Mouse (Mus musculus): ENCODE measurements at regions not wholly inside any gene's neighbourhood (a gene's known extent, or its start where the extent isn't known, plus 50 kb on each side); places are given as distances from the start of the nearest gene placed in this dataset.

GRCm38 (mm10) chr13:53598050-53598449 lies 125.2 kb upstream of the Msx2 start:
- DNase-seq (ENCODE audit: inconsistent age in 2 of 2, low spot score in 1 of 2): no peak

- no peak for DNase-seq (ENCODE audit: inconsistent age in 2 of 2, low spot score in 1 of 2)
Observed at GRCm38 (mm10) chr13:53596871-53597800, 124.3 kb upstream of the Msx2 start.

DNA sequence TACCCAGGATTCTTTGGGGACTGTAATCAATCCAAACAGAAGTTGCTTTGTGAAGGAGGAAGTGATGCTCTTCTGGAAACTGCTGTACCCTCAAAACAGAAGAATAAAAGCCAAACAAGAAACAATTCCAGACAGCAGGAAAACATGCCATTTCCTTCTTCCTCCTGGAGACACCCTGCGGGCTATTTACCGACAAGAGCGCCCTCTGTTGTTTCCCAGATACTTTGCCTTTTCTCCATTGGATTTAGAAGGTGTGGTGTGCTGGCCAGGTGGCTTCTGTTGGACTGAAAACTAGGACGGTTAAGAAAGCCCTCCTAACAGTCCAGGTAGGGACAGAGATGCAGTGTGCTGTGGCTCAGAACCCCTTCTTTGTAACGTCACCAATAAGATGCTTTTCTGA lies 119.9 kb upstream of the Msx2 start:
- peak; percentile 31 to 72 for DNase-seq (ENCODE audit: inconsistent age in 2 of 2, low spot score in 1 of 2)

DNA sequence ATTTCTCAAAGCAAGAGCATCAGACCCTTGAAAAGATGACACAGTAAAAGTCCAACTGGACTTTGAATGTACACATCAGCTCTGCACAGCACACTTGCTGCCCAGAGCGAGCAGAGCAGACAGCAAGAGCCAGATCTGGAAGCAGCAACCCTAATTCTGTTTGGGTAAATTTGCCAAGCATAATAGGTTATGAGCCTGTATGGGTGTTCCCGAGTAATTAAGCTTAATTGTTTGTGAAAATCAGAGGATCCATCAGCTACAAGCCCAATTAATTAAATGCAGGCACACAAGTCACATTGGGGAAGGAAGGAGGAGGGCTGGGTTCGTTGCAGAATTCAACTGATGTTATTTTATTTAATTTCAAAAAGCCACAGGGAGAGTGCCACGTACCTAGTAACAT lies 113.9 kb upstream of the Msx2 start:
- peak in 1 of 2 experiments; percentile 35 for DNase-seq (ENCODE audit: inconsistent age in 2 of 2, low spot score in 1 of 2)

DNA sequence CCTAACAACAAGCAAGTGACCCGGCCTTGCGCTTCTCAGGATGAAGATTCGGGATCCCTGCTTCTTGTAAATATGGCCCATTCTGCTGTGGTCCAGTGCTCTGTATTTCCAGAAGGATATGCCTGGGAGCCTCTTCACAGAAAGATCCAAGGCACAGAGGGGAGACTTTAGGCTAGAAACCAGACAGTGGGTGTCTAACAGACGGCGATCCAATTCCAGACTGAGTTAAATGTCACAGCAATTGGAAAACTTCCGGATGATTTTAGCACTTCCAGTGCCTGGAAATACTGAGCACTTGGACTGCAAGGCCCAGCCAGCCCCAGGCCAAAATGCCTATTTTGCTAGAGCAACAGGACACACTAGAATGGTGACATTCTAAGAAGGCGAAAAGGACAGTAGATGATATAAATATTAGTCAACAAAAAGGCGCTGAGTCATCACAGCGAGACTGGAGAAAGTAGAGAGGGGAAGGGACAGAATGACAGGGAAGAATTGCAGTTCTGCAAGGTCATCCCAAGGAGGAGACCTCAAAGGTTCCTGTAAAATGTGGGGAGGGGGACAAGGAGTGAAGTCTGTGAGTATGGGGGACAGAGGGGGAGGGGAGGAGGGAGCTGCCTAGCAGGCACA lies 111.7 kb upstream of the Msx2 start:
- DNase-seq (ENCODE audit: inconsistent age in 2 of 2, low spot score in 1 of 2): peak in 1 of 2 experiments; percentile 57

DNA sequence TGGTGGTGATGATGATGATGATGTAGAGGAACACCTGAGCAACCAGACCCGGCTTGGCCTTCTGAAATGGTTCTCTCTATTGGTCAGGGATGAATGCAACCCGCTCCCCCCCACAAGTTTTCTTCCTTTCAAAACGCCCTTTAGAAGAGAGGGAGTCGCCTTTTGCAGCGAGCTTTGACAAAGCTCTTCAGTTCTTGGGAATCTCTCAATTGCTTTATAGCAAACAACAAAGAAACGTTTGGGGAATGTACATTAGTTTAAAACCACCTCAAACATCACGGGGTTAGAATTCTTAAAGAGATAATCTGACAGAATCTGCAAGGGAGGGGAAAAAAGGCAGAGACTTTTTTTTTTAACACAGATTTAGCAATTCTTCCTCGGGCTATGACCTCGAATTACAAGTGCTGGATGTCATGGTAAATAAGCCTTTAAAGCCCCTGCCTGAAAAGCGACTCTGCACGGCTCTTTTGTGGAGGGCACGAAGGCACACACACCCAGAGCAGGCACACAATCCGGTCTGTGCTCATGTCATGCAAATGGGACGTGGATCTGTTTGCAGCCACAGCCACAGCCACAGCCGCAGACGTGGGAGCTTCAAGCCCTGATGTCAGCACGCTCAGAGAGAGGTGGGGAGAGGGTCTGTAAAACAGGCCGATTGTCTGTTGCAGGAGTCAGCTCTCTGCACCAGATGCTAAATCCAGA lies 81.2 kb upstream of the Msx2 start:
- no peak for DNase-seq (ENCODE audit: inconsistent age in 2 of 2, low spot score in 1 of 2)

DNA sequence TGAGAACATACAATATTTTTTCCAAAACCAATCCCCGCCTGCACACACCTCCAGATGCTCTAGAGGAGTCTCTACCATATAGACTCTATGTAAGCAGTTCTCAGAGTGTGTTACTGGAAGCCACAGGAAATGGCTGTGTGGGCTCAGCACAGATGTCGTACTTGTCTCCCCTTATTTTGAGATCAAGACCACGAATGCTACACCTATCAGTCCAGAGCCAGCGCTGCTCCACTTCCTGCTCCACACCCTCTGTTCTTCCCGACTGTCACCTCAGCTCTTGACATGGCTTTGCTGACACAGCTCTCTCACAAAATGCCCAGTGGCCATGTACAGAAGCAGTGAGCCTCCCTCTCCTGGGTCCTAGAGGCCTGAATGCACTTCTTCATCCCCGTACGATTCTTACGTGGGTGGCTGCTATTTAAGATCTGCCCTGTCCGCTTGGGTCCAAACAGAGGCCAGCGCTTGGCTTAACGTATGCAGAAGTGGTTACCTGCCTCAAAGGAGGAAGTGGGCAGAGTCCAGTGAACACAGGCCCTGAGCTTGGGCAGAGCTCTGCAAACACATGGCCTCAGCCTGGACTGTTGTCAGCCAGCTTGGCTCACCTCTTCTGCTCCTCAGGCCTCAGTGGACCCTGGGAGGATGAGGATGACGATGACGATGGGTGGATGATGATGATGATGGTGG lies 80.5 kb upstream of the Msx2 start:
- no peak for DNase-seq (ENCODE audit: inconsistent age in 2 of 2, low spot score in 1 of 2)

GRCm38 (mm10) chr13:53548396-53548795 lies 75.5 kb upstream of the Msx2 start:
- DNase-seq (ENCODE audit: inconsistent age in 2 of 2, low spot score in 1 of 2): peak; percentile 56 to 83

DNA sequence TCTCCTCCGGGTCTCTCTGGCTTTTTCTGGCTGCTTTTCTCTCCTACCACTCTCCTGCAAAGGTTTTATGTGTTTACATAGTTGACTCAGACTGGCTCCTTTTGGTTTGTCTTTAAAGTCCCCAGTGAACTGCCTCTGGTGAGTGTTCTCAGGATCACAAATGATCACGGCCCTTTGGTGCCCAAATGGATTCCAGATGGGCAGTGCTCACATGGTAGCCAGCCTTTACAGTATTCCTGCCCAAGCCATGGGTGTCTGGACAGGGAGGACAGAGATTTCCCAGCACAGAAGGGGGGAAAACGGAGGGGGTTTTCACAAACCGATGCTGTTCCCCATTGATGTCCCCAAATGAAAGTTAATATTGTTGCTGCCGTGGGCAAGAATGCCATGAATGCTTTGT lies 70.4 kb upstream of the Msx2 start:
- no peak for DNase-seq (ENCODE audit: inconsistent age in 2 of 2, low spot score in 1 of 2)

GRCm38 (mm10) chr13:53539797-53540196 lies 66.9 kb upstream of the Msx2 start:
- DNase-seq (ENCODE audit: inconsistent age in 2 of 2, low spot score in 1 of 2): no peak

GRCm38 (mm10) chr13:53537937-53538336 lies 65.1 kb upstream of the Msx2 start:
- peak; percentile 25 to 58 for DNase-seq (ENCODE audit: inconsistent age in 2 of 2, low spot score in 1 of 2)

DNA sequence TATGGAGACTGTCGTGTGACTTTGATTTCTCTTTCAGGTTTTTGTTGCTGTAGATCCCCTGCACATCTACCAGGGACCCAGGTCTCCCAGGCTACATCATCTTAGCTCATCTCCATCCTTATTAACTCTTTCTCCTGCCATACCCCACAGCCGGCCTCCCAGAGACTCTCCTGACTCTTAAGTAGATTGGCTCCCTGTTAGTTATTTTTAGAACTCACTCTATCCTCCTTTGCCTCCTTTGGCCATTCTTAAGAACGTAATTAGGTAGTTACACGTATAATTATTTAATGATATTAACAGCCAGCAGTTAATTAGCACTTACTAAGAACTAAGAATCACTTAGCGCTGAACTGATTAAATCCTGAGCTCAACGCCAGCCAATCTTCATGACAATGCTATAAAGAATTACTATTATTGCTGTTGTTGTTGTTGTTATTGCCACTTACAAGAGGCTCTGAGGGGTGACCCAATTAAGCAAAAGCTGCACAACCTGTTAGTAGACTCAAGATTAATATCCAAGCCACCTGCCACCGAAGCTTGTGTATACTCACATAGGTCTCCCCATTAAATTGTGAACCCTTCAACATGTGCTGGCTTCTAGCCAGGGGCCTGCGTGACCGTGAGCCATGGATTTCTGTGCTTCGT lies 63.0 kb upstream of the Msx2 start:
- no peak for DNase-seq (ENCODE audit: inconsistent age in 2 of 2, low spot score in 1 of 2)

DNA sequence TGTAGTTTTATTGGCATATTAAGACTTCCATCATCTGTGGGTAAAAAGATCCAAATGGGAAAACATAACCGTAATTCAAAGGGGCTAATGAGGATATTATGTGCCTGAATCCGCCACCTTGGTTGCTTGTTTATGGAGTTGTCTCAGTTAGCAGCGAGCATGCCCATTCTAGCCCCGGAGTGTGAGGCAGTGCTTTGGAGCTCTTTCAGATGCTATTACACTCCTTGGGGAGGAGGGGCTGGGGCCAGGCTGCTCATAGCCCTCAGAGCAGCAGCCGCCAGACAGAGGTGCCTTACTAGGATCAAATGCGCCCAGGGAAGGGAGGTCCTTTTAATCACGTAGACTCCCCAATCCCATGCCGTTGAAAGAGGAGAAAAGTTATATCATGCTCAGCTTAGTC lies 60.9 kb upstream of the Msx2 start:
- no peak for DNase-seq (ENCODE audit: inconsistent age in 2 of 2, low spot score in 1 of 2)

DNA sequence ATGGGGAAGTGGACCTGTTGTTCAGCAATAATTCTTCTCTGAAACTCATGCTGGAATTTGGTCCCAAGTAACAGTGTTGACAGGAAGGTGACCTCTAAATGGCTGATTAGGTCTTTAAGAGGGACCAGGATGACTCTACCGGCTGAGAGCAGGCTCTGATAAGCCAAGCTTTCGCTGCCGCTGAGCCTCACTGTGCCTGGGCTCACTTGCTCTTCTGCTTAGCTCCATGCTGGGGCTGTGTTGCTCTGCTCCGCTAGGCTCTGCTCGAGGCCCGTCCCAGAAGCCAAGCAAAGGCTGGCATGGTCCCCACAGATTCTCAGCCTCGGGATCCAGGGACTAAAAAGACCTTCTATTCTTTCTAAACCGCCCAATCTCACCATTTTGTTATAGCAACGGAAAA lies 54.0 kb upstream of the Msx2 start:
- DNase-seq (ENCODE audit: inconsistent age in 2 of 2, low spot score in 1 of 2): no peak

- DNase-seq (ENCODE audit: inconsistent age in 2 of 2, low spot score in 1 of 2): no peak
Observed at GRCm38 (mm10) chr13:53522807-53523206, 49.9 kb upstream of the Msx2 start.

All from adrenal gland, adult (tissue).